Mouse (Mus musculus): ENCODE results near the gene Gm14214.

GRCm38 (mm10) chr2:154810821-154811220 is 41.0 kb upstream of the Gm14214 start:
- TF ChIP-seq CTCF (IDR thresholded peaks at IDR 0.05; ENCODE audit: low read depth) (no peak), EP300 (IDR thresholded peaks at IDR 0.05; ENCODE audit: low read depth) (no peak)

Data from heart, postnatal 0 days (tissue).